Mouse (Mus musculus): ENCODE results near the gene Baz2a. TPM values are rescaled to one million over a fixed set of nuclear protein-coding genes. Genes with fewer than 3 reads are reported as not detected.
A peak's percentile ranks its signal among the peaks of the same experiment; 100 is the strongest.
"Not testable (repeated sequence)": the region's sequence is repeated elsewhere in the genome, so short reads cannot be mapped to it uniquely, and the experiment has no call there.

The Baz2a gene
- total RNA-seq, 2 experiments from 2014 or later, result 32.0 to 35.1 TPM

DNA sequence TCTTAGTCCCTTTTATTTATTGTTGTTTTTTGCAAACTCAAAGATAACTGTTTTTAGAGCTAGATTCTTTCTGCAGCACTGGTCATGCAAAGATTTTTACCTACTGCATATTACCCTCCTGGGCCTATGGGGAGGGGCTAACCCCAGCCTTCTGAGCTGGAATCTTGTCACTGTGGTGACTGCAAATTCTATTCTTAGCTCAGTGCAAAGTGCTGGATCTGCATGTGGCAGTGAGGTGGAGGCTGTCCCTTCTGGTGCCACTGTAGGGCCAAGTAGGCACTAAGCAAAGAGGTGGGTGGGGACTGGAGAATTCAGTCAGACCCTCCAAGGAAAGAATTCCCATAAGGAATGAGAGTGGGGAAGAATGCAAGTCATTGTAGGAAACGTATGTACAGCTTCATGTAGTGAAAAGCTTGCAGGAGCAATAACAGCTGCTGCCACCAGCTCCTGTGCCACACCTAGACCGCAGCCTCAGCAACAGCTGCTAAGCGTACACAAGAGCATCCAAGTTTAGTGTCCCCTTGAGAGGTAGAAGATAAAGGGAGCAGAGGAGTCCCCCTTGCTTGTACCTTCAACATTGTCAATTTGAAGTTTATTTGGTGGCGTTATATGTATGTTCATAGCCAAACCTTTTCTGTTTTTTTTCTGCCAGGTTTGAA, 18.9 kb downstream of the Baz2a start:
- no peak for DNase-seq (ENCODE audit: low spot score in 2 of 2)

- DNase-seq (ENCODE audit: low spot score in 2 of 2), result no peak
Observed at GRCm38 (mm10) chr10:128111227-128111626, 19.9 kb downstream of the Baz2a start.

DNA sequence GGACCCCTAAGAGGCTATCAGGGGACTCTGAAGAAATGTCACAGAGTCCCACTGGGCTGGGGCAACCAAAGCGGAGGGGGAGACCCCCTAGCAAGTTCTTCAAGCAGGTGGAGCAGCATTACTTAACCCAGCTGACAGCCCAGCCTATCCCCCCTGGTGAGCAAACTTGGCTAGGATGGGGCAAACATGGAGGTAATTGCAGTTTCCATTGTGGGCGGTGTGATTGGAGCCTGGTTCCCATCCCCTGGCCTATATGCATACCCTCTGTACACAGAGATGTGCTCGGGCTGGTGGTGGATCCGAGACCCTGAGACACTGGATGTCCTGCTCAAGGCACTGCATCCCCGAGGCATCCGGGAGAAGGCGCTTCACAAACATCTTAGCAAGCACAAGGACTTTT, 32.5 kb downstream of the Baz2a start:
- no peak for DNase-seq (ENCODE audit: low spot score in 2 of 2)

- DNase-seq (ENCODE audit: low spot score in 2 of 2), result no peak
Observed at GRCm38 (mm10) chr10:128124831-128125230, 33.5 kb downstream of the Baz2a start.

GRCm38 (mm10) chr10:128125951-128126350, 34.6 kb downstream of the Baz2a start:
- DNase-seq (ENCODE audit: low spot score in 2 of 2), result no peak

DNA sequence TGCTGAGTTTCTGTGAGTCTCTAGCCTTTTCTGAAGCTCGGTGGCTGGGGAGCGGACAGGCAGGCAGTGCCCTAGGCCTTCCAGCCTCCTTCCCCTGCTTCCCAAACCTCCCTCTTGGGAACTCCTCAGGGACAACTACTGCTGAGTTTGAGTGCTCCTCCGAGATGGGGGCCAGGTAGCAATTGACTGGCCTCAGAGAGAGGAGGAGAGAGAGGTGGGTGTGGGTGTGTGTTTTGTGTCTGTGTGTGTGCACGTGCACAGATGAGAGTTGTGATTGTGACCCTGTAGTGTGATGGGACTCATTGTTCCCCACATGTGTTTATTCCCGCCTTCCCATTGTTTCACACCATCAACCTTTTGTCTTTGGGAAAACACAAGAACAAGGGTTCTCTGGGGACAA, 36.1 kb downstream of the Baz2a start:
- DNase-seq (ENCODE audit: low spot score in 2 of 2), result no peak

- DNase-seq (ENCODE audit: low spot score in 2 of 2), result no peak
Observed at GRCm38 (mm10) chr10:128128143-128128542, 36.8 kb downstream of the Baz2a start.

DNA sequence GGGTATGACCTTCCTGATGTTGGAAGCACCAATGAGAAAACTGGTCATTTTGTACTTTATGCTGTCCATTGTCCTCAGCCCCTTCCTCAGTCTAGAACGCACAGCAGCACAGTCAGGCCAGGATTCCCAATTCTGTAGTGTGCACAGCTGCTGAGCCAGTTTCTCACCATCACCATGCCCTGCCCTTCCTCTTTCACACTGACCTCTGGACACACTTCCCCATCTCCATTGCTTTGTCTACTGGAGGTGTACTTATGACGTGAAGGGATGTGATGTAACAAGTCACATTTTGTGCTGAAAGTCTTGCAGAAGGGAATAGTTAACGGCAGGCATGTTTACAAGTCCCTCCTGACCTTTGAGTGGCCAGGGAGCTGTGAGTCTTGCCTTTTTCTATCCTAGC, 39.9 kb downstream of the Baz2a start:
- DNase-seq (ENCODE audit: low spot score in 2 of 2), result no peak

- no peak for DNase-seq (ENCODE audit: low spot score in 2 of 2)
Observed at GRCm38 (mm10) chr10:128131812-128132211, 40.4 kb downstream of the Baz2a start.

DNA sequence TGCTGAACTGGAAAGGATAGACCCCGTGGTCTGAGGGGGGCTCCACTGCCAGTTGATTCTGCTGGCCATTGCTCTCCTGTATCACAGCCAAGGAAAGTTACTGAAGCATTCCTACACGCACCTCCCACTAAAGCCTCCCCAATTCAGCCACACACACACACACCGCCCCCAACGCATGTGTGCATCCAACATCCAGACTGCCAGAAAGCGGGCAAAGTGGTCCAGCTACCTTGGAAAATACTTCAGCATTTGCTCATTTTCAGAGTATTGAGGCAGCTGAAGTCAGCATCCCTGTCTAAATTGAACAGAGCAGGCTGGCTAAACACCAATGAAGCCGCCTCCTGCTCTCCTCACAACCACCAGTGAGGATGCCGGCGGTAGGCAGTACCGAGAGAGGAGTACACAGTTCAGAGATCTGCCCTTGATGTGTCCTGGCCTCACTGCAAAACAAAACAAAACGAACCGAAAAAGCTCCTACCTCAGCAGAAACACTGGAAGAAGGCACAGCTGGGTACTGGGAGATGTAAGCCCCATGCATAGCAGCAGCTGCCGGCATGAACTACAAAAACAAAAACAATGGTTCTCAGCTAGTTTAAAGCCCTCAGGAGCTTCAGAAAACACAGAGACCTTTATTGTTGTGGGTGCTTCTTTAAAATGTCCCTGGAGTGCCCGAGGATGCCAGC, 42.4 kb downstream of the Baz2a start:
- DNase-seq (ENCODE audit: low spot score in 2 of 2), result peak in 1 of 2 experiments; percentile 28

- no peak for DNase-seq (ENCODE audit: low spot score in 2 of 2)
Observed at GRCm38 (mm10) chr10:128135374-128135773, 44.0 kb downstream of the Baz2a start.

- DNase-seq (ENCODE audit: low spot score in 2 of 2), result peak; percentile 47 to 50
Observed at GRCm38 (mm10) chr10:128140236-128140952, 49.0 kb downstream of the Baz2a start.

DNA sequence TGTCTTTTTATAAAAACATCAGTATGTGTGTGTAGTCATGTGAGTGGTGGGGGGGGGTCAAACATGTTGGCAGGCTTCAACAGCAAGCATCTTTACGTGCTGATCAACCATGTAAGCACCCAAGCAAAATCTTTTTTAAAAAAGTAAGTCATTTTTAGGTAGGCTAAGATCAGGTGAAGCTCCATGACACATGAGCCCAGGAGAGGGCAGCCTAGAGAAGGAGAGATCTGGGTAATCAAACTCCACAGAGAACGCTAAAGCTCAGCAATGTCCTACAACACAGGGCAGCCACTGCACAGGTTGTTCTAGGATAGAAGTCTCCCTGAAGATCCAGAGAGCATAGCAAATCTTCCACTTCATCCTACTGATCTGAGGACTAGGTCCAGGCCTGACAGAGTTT, 50.8 kb downstream of the Baz2a start:
- DNase-seq (ENCODE audit: low spot score in 2 of 2), result no peak

DNA sequence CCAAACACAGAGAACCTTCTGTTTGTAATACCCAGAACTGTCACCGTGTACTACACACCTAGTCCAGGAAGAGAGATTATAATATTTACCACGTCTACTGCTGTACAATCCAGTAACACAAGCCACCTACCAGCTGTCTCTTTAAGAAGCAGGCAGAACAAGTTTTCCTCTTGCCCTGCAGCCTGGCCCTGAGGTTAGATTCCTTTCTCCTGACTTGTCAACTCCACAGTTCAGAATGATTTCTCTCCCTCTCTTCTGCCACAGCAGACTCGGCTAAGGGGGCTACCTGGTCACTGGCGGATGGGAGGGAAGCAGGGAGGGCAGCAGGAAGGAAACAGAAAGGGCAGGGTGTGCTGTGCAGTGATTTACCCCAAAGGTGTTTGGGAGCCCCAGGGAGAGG, 52.3 kb downstream of the Baz2a start:
- DNase-seq (ENCODE audit: low spot score in 2 of 2), result no peak

GRCm38 (mm10) chr10:128144961-128145360, 53.6 kb downstream of the Baz2a start:
- DNase-seq (ENCODE audit: low spot score in 2 of 2), result no peak

DNA sequence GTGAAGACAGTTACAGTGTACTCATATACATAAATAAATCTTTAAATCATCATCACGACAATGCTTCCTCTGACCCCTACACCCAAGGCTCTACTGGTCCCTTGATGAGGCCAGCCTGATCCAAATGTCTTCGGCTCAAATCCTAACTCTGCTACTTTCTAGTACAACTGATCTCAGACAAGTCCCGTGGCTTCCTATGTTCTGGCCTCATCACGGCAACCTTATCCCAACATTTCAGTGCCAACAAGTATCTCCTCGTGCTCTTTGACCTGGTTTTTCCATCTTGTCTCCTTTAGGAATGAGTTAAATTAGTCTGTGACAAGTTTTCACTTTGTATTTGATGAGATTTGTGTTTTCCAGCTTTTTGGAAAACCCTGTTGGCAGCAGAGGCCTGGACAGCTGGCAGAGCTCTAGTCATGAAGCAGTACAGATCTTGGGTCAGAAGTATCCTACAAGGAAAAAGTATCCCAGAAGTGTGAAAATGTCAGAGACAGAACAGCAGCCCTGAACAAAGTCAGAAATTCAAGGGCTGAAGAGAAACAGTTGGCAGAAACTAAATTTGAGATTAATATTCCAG, 57.5 kb downstream of the Baz2a start:
- DNase-seq (ENCODE audit: low spot score in 2 of 2), result no peak

DNA sequence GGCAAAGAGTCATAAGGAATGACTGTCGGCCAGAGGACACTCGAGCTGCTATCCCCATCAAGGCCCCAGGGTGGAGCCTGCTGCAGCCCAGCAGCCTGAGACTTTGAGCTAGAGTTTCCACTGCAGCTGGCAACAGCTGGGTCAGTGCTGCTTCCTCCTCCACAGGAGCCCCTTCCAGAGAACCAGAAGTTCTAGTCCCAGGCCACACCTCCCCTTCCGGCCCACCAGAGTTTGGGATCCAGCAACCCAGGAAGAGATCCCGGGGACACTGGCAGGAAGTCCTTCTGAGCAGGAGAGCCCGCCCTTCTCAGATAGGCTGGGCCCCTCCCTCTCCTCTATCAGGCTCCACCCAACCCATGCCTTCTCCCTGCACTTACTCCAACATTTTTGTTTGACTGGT, 58.2 kb downstream of the Baz2a start:
- DNase-seq (ENCODE audit: low spot score in 2 of 2), result peak in 1 of 2 experiments; percentile 28

DNA sequence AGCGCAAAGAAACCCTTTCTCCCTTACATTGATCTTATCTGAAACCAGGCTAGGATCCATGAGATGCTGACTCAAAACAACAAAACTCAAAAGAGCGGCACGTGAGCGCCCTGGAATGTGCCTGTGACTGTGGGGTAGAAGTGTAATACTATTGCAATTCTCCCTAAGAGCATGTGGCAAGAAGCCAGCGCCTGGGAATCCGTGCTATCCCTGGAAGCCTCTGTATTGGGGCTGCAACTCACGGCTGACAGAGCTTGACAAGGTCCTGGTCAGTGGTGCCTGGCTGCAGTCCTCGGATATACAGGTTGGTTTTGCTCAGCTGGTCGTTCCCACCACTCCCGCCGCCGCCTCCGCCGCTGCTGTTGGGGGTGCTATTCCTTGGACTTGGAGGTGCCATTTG, 59.6 kb downstream of the Baz2a start:
- no peak for DNase-seq (ENCODE audit: low spot score in 2 of 2)

GRCm38 (mm10) chr10:128153978-128154377, 62.6 kb downstream of the Baz2a start:
- DNase-seq (ENCODE audit: low spot score in 2 of 2), result no peak

- DNase-seq (ENCODE audit: low spot score in 2 of 2), result not testable (repeated sequence)
Observed at GRCm38 (mm10) chr10:128165726-128166125, 74.3 kb downstream of the Baz2a start.

DNA sequence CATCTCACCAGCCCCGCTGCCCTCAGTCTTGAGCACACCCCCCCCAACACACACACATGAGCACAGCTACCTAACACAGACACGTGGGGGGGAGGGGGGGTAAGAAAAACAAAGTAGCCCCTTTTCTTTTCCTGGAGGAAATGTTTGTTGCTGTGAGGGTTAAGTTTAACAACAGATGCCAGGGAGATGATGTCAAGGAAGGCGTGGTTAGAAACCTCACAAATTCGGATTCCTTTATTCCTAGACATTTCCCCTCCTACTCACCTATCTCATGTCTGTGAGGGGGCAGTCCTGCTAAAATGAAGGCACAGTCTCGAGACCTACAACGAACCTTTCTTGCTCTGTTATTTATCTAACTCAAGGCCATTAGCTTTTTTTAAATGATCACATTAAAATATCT, 75.7 kb downstream of the Baz2a start:
- no peak for DNase-seq (ENCODE audit: low spot score in 2 of 2)

- DNase-seq (ENCODE audit: low spot score in 2 of 2), result not testable (repeated sequence)
Observed at GRCm38 (mm10) chr10:128171348-128171747, 80.0 kb downstream of the Baz2a start.

Data from layer of hippocampus, postnatal 10 days (tissue).